Mouse (Mus musculus) layer of hippocampus, postnatal 14 days (tissue): ENCODE measurements around the gene Prok2. TPM values are rescaled to one million over a fixed set of nuclear protein-coding genes. Genes with fewer than 3 reads are reported as not detected.

ENCODE experiments used
- DNase-seq, 2 experiments: peaks; one replicate each; pipeline ENCODE4 v3.0.0; 2021 to 2022; ENCODE audit warnings: low spot score in 2 of 2, mixed read lengths in 1 of 2
- total RNA-seq, 2 experiments: library from RNA; stranded (reverse); gene quantifications; 2 replicates each; pipeline ENCODE4 v1.2.3; 2021

The Prok2 gene
- total RNA-seq, 2 experiments from 2014 or later = 1.0 to 1.3 TPM

GRCm38 (mm10) chr6:99692916-99693841 is 33.0 kb downstream of the Prok2 start:
- peak in 1 of 2 experiments; percentile 34 for DNase-seq

- DNase-seq = peak in 1 of 2 experiments; percentile 54
These were observed 33.8 kb downstream of the Prok2 start, which contains the start of gene Gpr27 for GRCm38 (mm10) chr6:99692206-99692915. Gene Gpr27, plus strand, starts transcription at chr6:99692679.

GRCm38 (mm10) chr6:99691666-99692205 is 34.5 kb downstream of the Prok2 start:
- DNase-seq = no peak

- DNase-seq = no peak
These were observed 37.7 kb downstream of the Prok2 start for GRCm38 (mm10) chr6:99688513-99688912.

GRCm38 (mm10) chr6:99684899-99685298 is 41.3 kb downstream of the Prok2 start:
- no peak for DNase-seq

- no peak for DNase-seq
These were observed 42.2 kb downstream of the Prok2 start for GRCm38 (mm10) chr6:99683974-99684373.

GRCm38 (mm10) chr6:99678108-99678507 is 48.1 kb downstream of the Prok2 start:
- DNase-seq = no peak

- DNase-seq = no peak
These were observed 48.9 kb downstream of the Prok2 start for GRCm38 (mm10) chr6:99677325-99677724.

GRCm38 (mm10) chr6:99674482-99674881 is 51.7 kb downstream of the Prok2 start:
- DNase-seq = no peak

- no peak for DNase-seq
These were observed 54.4 kb downstream of the Prok2 start for GRCm38 (mm10) chr6:99671768-99672167.

- peak; percentile 61 to 74 for DNase-seq
These were observed 55.6 kb downstream of the Prok2 start for GRCm38 (mm10) chr6:99670481-99671119.

GRCm38 (mm10) chr6:99669481-99670325 is 56.5 kb downstream of the Prok2 start:
- DNase-seq = peak; percentile 90 to 96

- peak in 1 of 2 experiments; percentile 29 for DNase-seq
These were observed 58.9 kb downstream of the Prok2 start for GRCm38 (mm10) chr6:99667290-99667689.

- peak; percentile 44 to 61 for DNase-seq
These were observed 59.6 kb downstream of the Prok2 start, which contains the start of the genes Eif4e3 and Gm20696 for GRCm38 (mm10) chr6:99666318-99667171. Gene Eif4e3, minus strand, starts transcription at chr6:99666771. Gene Gm20696, minus strand, starts transcription at chr6:99666797.

GRCm38 (mm10) chr6:99665457-99666317 is 60.5 kb downstream of the Prok2 start:
- no peak for DNase-seq

GRCm38 (mm10) chr6:99663232-99663631 is 63.0 kb downstream of the Prok2 start:
- no peak for DNase-seq
